8 mouse cellular contexts compared by ENCODE assay signal in the genomic region with DNA sequence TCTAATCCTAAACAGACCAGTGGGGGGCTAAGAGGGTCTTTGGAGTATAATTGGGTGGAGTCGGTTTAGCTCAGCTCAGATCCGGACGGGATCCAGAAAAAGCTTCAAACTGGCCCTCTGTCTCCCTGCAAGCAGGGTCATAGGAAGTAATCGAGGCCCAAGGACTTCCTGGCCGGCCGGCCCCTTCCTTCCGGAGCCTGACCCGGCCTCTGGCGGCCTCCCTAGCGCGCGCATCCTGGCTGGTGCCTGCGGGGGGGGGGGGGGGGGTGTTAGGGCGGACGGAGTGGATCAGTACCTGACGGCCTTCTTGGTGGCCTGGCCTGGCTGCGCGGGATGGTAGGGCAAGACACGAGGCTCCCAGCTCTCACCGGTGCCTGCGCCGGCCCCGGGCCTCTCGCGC. TPM values are rescaled to one million over a fixed set of nuclear protein-coding genes. Genes with fewer than 3 reads are reported as not detected.
DNase-seq lines count a peak whose midpoint lies in the region; ATAC-seq and TF ChIP-seq lines count a peak whose summit lies in the region.

No protein-coding gene starts in this region.

- no peak for TF ChIP-seq POLR2A in limb, embryonic 14.5 days (IDR thresholded peaks at IDR 0.05; ENCODE audit: borderline replicate concordance, extremely low read depth, insufficient read depth, insufficient read length)

- peaks cover 12% of the 10 kb centered on the region; the same call in 1 of the 2 replicates for H3K27me3 ChIP-seq in limb, embryonic 14.5 days (ENCODE audit: control insufficient read depth, insufficient read depth, low read length)
- no peaks in the 10 kb centered on the region for H3K27me3 ChIP-seq in midbrain, embryonic 16.5 days (ENCODE audit: control insufficient read depth, insufficient read depth, low read depth, low read length)

- H3K9me3 ChIP-seq in limb, embryonic 14.5 days (ENCODE audit: control insufficient read depth, low read length), result no peaks in the 10 kb centered on the region
- H3K9me3 ChIP-seq in midbrain, embryonic 16.5 days (replicated peaks; ENCODE audit: control insufficient read depth, low read length, poor library complexity, severe bottlenecking), result no peaks in the 10 kb centered on the region

- H3K4me3 ChIP-seq in limb, embryonic 14.5 days (replicated peaks; ENCODE audit: low read length), result peak overlapping the region; percentile 68
- peak overlapping the region; percentile 74 for H3K4me3 ChIP-seq in midbrain, embryonic 16.5 days (ENCODE audit: low read depth, low read length)

- peaks cover 32% of the 10 kb centered on the region for H3K36me3 ChIP-seq in limb, embryonic 14.5 days (ENCODE audit: control insufficient read depth, insufficient read depth, low read length)
- H3K36me3 ChIP-seq in midbrain, embryonic 16.5 days (ENCODE audit: control insufficient read depth, insufficient read depth, low read length), result peaks cover 36% of the 10 kb centered on the region

- peaks cover 19% of the 10 kb centered on the region for H3K4me1 ChIP-seq in limb, embryonic 14.5 days (ENCODE audit: control insufficient read depth, insufficient read depth, low read length)
- peaks cover 45% of the 10 kb centered on the region for H3K4me1 ChIP-seq in midbrain, embryonic 16.5 days (ENCODE audit: control insufficient read depth, insufficient read depth, low read length)

- peak overlapping the region; percentile 70 for H3K27ac ChIP-seq in limb, embryonic 14.5 days (replicated peaks; ENCODE audit: low read depth, low read length)
- H3K27ac ChIP-seq in midbrain, embryonic 16.5 days (ENCODE audit: low read length), result peak overlapping the region; percentile 80

- peak; percentile 60 to 74 for DNase-seq in heart, adult 18-20 months
- DNase-seq in heart, adult 8-10 months (ENCODE audit: low spot score), result no peak
- peak; percentile 57 for DNase-seq in embryo, embryonic 10.5 days (ENCODE audit: low spot score)
- DNase-seq in heart, postnatal 4 days, result peak; percentile 69
- peak; percentile 34 for DNase-seq in limb, embryonic 14.5 days (ENCODE audit: low spot score)
- DNase-seq in frontal cortex, postnatal 36 days (ENCODE audit: low spot score in 2 of 2), result no peak

- WGBS in limb, embryonic 14.5 days, result 0% methylated on average over 14 of the region's 25 CpGs
- WGBS in midbrain, embryonic 16.5 days, result 0% methylated on average over 16 of the region's 25 CpGs

- no peak for ATAC-seq in limb, embryonic 14.5 days (ENCODE audit: low FRiP score, low read depth)
- no peak; the same call in 1 of the 2 replicates for ATAC-seq in midbrain, embryonic 16.5 days
- no peak for ATAC-seq in megakaryocyte-erythroid progenitor cell, adult 5-6 weeks (replicated peaks; ENCODE audit: low FRiP score, low TSS enrichment, poor library complexity, severe bottlenecking)

- H3K9ac ChIP-seq in limb, embryonic 14.5 days (ENCODE audit: low read depth, low read length, severe bottlenecking), result peak overlapping the region; percentile 63
- H3K9ac ChIP-seq in midbrain, embryonic 16.5 days (ENCODE audit: low read depth, low read length), result peak overlapping the region; percentile 88

- H3K4me2 ChIP-seq in limb, embryonic 14.5 days (replicated peaks; ENCODE audit: low read depth, low read length, severe bottlenecking), result peak overlapping the region; percentile 75
- H3K4me2 ChIP-seq in midbrain, embryonic 16.5 days (ENCODE audit: low read length), result peak overlapping the region; percentile 80

RNA-seq across cellular contexts. Expression of gene Chpf, which starts 0.6 kb away (rescaled TPM):
- 10 to 100 TPM; 22.0 to 22.4 TPM for total RNA-seq in heart, adult 18-20 months (2021)
- 10 to 100 TPM; 22.4 to 23.9 (median 23.6) TPM for total RNA-seq in heart, adult 8-10 months (2022)
- 10 to 100 TPM; 38.0 to 38.7 TPM for total RNA-seq in heart, postnatal 4 days (2021)
- polyA plus RNA-seq in limb, embryonic 14.5 days (2012; rRNA removed), result 104 and 148 TPM in 2 replicates
- 61.6 and 65.0 TPM in 2 replicates for polyA plus RNA-seq in limb, embryonic 14.5 days (2014; fragmentation: Nextera tagmentation; extraction: Ambion mirVana)
- 34.8 and 37.5 TPM in 2 replicates for polyA plus RNA-seq in midbrain, embryonic 16.5 days (2015; fragmentation: Nextera tagmentation; extraction: Ambion mirVana)
- total RNA-seq in megakaryocyte-erythroid progenitor cell, adult 5-6 weeks (2014; fragmentation: Nextera tagmentation), result 3.1 and 4.0 TPM in 2 replicates
- total RNA-seq in megakaryocyte-erythroid progenitor cell, adult 5-6 weeks (2017), result 0.15 and 1.2 TPM in 2 replicates

RNA-seq across cellular contexts. Expression of gene Tmem198, which starts 0.8 kb away (rescaled TPM):
- under 1 TPM; 0.30 to 0.46 TPM for total RNA-seq in heart, adult 18-20 months (2021)
- total RNA-seq in heart, adult 8-10 months (2022), result under 1 TPM; 0.31 to 0.75 (median 0.42) TPM
- 1 to 10 TPM in 1 of 2 experiments, under 1 TPM in 1; 0.55 to 1.1 TPM for total RNA-seq in heart, postnatal 4 days (2021)
- 1.4 and 2.0 TPM in 2 replicates for polyA plus RNA-seq in limb, embryonic 14.5 days (2012; rRNA removed)
- 0.51 and 1.1 TPM in 2 replicates for polyA plus RNA-seq in limb, embryonic 14.5 days (2014; fragmentation: Nextera tagmentation; extraction: Ambion mirVana)
- 52.0 and 56.7 TPM in 2 replicates for polyA plus RNA-seq in midbrain, embryonic 16.5 days (2015; fragmentation: Nextera tagmentation; extraction: Ambion mirVana)
- total RNA-seq in megakaryocyte-erythroid progenitor cell, adult 5-6 weeks (2014; fragmentation: Nextera tagmentation), result 0.49 TPM in 1 of 2 replicates, not detected in the other
- not detected in 2 replicates for total RNA-seq in megakaryocyte-erythroid progenitor cell, adult 5-6 weeks (2017)

RNA-seq across cellular contexts. Expression of gene Obsl1, which starts 27.8 kb away (rescaled TPM):
- 100 to 1,000 TPM; 107 to 108 TPM for total RNA-seq in heart, adult 18-20 months (2021)
- 100 to 1,000 TPM; 108 to 133 (median 122) TPM for total RNA-seq in heart, adult 8-10 months (2022)
- 100 to 1,000 TPM; 196 to 210 TPM for total RNA-seq in heart, postnatal 4 days (2021)
- polyA plus RNA-seq in limb, embryonic 14.5 days (2012; rRNA removed), result 315 and 381 TPM in 2 replicates
- polyA plus RNA-seq in limb, embryonic 14.5 days (2014; fragmentation: Nextera tagmentation; extraction: Ambion mirVana), result 108 and 120 TPM in 2 replicates
- 23.1 and 24.2 TPM in 2 replicates for polyA plus RNA-seq in midbrain, embryonic 16.5 days (2015; fragmentation: Nextera tagmentation; extraction: Ambion mirVana)
- 0.40 and 0.68 TPM in 2 replicates for total RNA-seq in megakaryocyte-erythroid progenitor cell, adult 5-6 weeks (2014; fragmentation: Nextera tagmentation)
- 0.30 and 0.47 TPM in 2 replicates for total RNA-seq in megakaryocyte-erythroid progenitor cell, adult 5-6 weeks (2017)

RNA-seq across cellular contexts. Expression of gene Asic4, which starts 28.3 kb away (rescaled TPM):
- not detected for total RNA-seq in heart, adult 18-20 months (2021)
- total RNA-seq in heart, adult 8-10 months (2022), result not detected
- not detected for total RNA-seq in heart, postnatal 4 days (2021)
- 0.35 and 0.72 TPM in 2 replicates for polyA plus RNA-seq in limb, embryonic 14.5 days (2012; rRNA removed)
- 0.10 and 0.15 TPM in 2 replicates for polyA plus RNA-seq in limb, embryonic 14.5 days (2014; fragmentation: Nextera tagmentation; extraction: Ambion mirVana)
- 45.4 and 54.8 TPM in 2 replicates for polyA plus RNA-seq in midbrain, embryonic 16.5 days (2015; fragmentation: Nextera tagmentation; extraction: Ambion mirVana)
- not detected in 2 replicates for total RNA-seq in megakaryocyte-erythroid progenitor cell, adult 5-6 weeks (2014; fragmentation: Nextera tagmentation)
- total RNA-seq in megakaryocyte-erythroid progenitor cell, adult 5-6 weeks (2017), result not detected in 2 replicates

RNA-seq across cellular contexts. Expression of gene Inha, which starts 28.4 kb away (rescaled TPM):
- 1 to 10 TPM; 3.0 to 3.1 TPM for total RNA-seq in heart, adult 18-20 months (2021)
- 1 to 10 TPM; 2.8 to 4.6 (median 3.9) TPM for total RNA-seq in heart, adult 8-10 months (2022)
- total RNA-seq in heart, postnatal 4 days (2021), result 10 to 100 TPM in 1 of 2 experiments, 1 to 10 TPM in 1; 10.0 to 10.3 TPM
- 64.2 and 89.2 TPM in 2 replicates for polyA plus RNA-seq in limb, embryonic 14.5 days (2012; rRNA removed)
- 10.0 and 10.5 TPM in 2 replicates for polyA plus RNA-seq in limb, embryonic 14.5 days (2014; fragmentation: Nextera tagmentation; extraction: Ambion mirVana)
- polyA plus RNA-seq in midbrain, embryonic 16.5 days (2015; fragmentation: Nextera tagmentation; extraction: Ambion mirVana), result 19.7 and 21.2 TPM in 2 replicates
- total RNA-seq in megakaryocyte-erythroid progenitor cell, adult 5-6 weeks (2014; fragmentation: Nextera tagmentation), result 0.72 TPM in 1 of 2 replicates, not detected in the other
- total RNA-seq in megakaryocyte-erythroid progenitor cell, adult 5-6 weeks (2017), result not detected in 2 replicates

Comparison
In these comparisons a context has a peak if more than half of its experiments do, and no peak if none do; other contexts are left out.
1. DNase-seq: peak in heart, adult 18-20 months (2 of 2), embryo, embryonic 10.5 days (single experiment), heart, postnatal 4 days (single experiment) and limb, embryonic 14.5 days (single experiment); none in heart, adult 8-10 months (single experiment) and frontal cortex, postnatal 36 days (0 of 2).
2. RNA of gene Chpf, which starts 0.6 kb away (total RNA-seq): 38.0 to 38.7 TPM in heart, postnatal 4 days, 22.4 to 23.9 TPM in heart, adult 8-10 months and 22.0 to 22.4 TPM in heart, adult 18-20 months; 0.15 to 4.0 TPM in megakaryocyte-erythroid progenitor cell, adult 5-6 weeks; every median in the first group is over 4 times any median in the second.
3. RNA of gene Obsl1, which starts 27.8 kb away (total RNA-seq): 196 to 210 TPM in heart, postnatal 4 days, 108 to 133 TPM in heart, adult 8-10 months and 107 to 108 TPM in heart, adult 18-20 months; 0.30 to 0.68 TPM in megakaryocyte-erythroid progenitor cell, adult 5-6 weeks; every median in the first group is over 10 times any median in the second.